Mouse (Mus musculus) kidney, embryonic 16.5 days (tissue): ENCODE results near the gene 4930433I11Rik. TPM values are rescaled to one million over a fixed set of nuclear protein-coding genes. Genes with fewer than 3 reads are reported as not detected.
A peak's percentile ranks its signal among the peaks of the same experiment; 100 is the strongest.
"Not testable (repeated sequence)": the region's sequence is repeated elsewhere in the genome, so short reads cannot be mapped to it uniquely, and the experiment has no call there.

Experiments
- ATAC-seq: fragments of 200-750 bp; cut with Nextera tagmentation; 2 replicates; pipeline ENCODE4 v1.8.0; 2017; ENCODE audit warnings: moderate TSS enrichment; ENCODE audit not compliant: low FRiP score, low TSS enrichment
- H3K27ac ChIP-seq: fragments of 300-500 bp; sonication (generic); 2 replicates; pipeline ENCODE4 v1.5.1; 2014; ENCODE audit warnings: low read length
- H3K27me3 ChIP-seq: fragments of 300-500 bp; sonication (generic); 2 replicates; pipeline ENCODE4 v1.6.1; 2014; ENCODE audit warnings: low read length, control low read depth, mixed read lengths; ENCODE audit not compliant: insufficient read depth
- H3K36me3 ChIP-seq: fragments of 300-500 bp; sonication (generic); 2 replicates; pipeline ENCODE4 v1.6.1; 2014; ENCODE audit warnings: low read length, control low read depth, mixed read lengths; ENCODE audit not compliant: insufficient read depth
- H3K4me1 ChIP-seq: fragments of 300-500 bp; sonication (generic); 2 replicates; pipeline ENCODE4 v1.6.1; 2014; ENCODE audit warnings: low read length, control low read depth, mixed read lengths; ENCODE audit not compliant: insufficient read depth
- H3K4me2 ChIP-seq: fragments of 300-500 bp; sonication (generic); replicated peaks from 2 replicates; pipeline ENCODE4 v1.6.1; 2014; ENCODE audit warnings: low read depth, low read length
- H3K4me3 ChIP-seq: fragments of 300-500 bp; sonication (generic); 2 replicates; pipeline ENCODE4 v1.5.1; 2014; ENCODE audit warnings: mild to moderate bottlenecking, low read length
- H3K9ac ChIP-seq: fragments of 300-500 bp; sonication (generic); replicated peaks from 2 replicates; pipeline ENCODE4 v1.6.1; 2014; ENCODE audit warnings: low read length
- H3K9me3 ChIP-seq: fragments of 300-500 bp; sonication (generic); 2 replicates; pipeline ENCODE4 v1.6.1; 2016; ENCODE audit warnings: low read length, control low read depth
- WGBS: fragments of 180-500 bp; shearing (Covaris S2); extraction: QIAGEN DNeasy Blood & Tissue Kit; methylation state at CpG from one replicate; pipeline ENCODE4 v1.1.7; 2014; 5-methylcytosine and 5-hydroxymethylcytosine counted together
- polyA plus RNA-seq: library from polyadenylated mRNA; unstranded; fragments of >200 nt; fragmentation: Nextera tagmentation; extraction: Ambion mirVana; gene quantifications from 2 replicates; pipeline ENCODE4 v1.2.1, GENCODE M21; 2015

4930433I11Rik gene
- not detected in 2 replicates for polyA plus RNA-seq

DNA sequence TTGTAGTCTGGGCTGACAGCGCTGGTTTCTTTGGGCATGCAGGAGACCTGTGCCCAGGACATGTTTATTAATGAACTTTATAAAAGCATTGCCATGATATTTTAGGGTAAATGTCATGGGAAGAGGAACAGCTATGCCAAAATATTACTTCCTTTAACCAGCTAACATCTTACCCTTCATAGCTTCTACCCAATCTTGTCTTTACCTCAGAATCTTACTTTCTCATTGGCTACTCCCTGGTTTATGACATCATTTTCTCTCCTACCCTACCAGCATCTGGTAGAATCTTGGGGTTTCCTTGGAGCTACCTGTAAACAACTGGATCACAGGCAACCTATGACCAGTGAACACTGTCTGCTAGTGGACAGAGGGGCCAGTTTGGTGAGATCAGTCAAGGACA lies at the start of gene 4930433I11Rik:
Gene 4930433I11Rik, plus strand, starts transcription at position 301 of the 400 bp plus-strand sequence.
- no peak for ATAC-seq
- H3K36me3 ChIP-seq: no peaks in the 10 kb centered on the region
- no peak within 1 kb of the TSS for H3K9ac ChIP-seq
- no peak within 1 kb of the TSS for H3K4me3 ChIP-seq
- H3K27me3 ChIP-seq: no peaks in the 10 kb centered on the region
- 88% methylated on average over 1 of the region's 1 CpGs for WGBS
- no peaks in the 10 kb centered on the region for H3K9me3 ChIP-seq
- no peak within 1 kb of the TSS for H3K27ac ChIP-seq
- no peaks in the 10 kb centered on the region for H3K4me1 ChIP-seq
- H3K4me2 ChIP-seq: no peak within 1 kb of the TSS

DNA sequence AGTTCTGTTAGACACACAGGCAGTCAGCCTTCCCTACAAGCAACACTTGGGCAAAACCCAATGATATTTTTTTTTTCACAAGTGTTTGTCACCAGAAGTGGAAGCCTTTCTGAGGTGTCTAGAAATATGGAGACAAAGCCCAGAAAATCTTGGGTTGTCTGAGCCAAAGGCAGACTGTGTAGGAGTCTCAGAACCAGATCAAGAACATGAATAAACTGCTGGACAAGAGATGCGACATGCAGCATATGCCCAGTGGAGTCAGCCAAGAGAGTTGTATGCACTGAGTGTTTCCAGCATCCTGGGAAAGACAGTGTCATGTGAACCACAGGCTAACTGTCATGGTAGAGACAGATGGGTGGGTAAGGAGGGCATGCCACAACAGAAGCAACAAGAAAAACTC lies 48.0 kb upstream of the 4930433I11Rik start:
- WGBS: 85% methylated on average over 1 of the region's 1 CpGs

DNA sequence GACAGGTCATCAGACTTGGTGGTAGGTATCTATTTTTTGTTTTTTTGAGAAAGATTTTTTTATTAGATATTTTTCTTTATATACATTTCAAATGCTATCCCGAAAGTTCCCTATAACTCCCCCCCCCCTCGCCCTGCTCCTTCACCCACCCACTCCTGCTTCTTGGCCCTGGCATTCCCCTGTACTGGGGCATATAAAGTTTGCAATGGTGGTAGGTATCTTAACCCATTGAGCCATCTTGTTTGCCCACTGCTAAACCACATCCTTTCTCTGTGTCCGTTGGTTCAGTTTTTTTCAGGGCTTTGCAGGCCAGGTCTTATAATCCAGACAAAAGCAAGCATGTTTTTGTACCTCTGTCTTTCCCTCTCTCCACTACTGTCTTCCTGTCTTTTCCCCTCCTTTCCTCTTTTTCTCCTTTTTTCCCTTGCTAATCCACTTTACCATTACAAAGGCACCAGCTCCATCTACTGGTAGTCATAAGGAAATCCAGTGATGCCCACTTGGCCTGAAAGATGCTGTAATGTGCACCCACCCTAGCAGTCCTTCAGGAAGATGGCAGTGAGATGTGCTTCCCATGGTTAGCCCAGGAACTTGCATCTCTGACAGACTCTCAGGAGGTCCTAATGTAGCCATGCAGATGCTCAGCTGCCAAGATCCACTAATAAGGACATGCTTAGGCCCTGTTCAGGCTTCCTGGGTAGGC lies 45.0 kb upstream of the 4930433I11Rik start:
- ATAC-seq: 0 out of 2 replicates have a peak, but pooled peaks have one; percentile 54
- Histone ChIP-seq H3K9ac (no peak overlapping the region), H3K27ac (no peak overlapping the region), H3K4me2 (no peak overlapping the region), H3K36me3 (no peaks in the 10 kb centered on the region), H3K4me3 (no peak overlapping the region), H3K27me3 (no peaks in the 10 kb centered on the region), H3K4me1 (no peaks in the 10 kb centered on the region), H3K9me3 (no peaks in the 10 kb centered on the region)
- WGBS: 58% methylated on average over 3 of the region's 3 CpGs

More for the DNA sequence above, 48.0 kb upstream of the 4930433I11Rik start:
- Histone ChIP-seq H3K4me2 (no peak overlapping the region), H3K4me3 (no peak overlapping the region), H3K9me3 (no peaks in the 10 kb centered on the region), H3K9ac (no peak overlapping the region), H3K36me3 (no peaks in the 10 kb centered on the region), H3K27me3 (no peaks in the 10 kb centered on the region), H3K4me1 (no peaks in the 10 kb centered on the region), H3K27ac (no peak overlapping the region)
- ATAC-seq: no peak

DNA sequence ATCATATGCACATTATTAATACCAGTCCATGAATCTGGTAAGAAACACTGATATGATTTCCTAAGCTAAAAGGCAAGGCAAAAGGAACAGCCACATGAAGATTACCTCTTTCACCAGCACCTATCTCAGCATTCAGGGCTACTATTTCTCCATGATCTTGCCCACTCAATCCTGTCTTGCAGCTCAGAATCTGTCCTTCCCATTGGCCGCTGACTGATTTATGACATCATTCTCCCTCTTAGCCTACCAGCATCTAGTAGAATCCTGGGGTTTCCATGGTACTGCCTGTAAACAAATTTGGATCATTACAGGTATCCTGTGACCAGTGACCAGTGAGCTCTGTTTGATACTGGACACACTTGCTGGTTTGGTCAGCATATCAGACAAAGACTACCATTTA lies 45.1 kb downstream of the 4930433I11Rik start, which contains the start of gene Gm4884:
Gene Gm4884, plus strand, starts transcription at position 301 of the 400 bp plus-strand sequence.
- H3K9ac ChIP-seq, H3K9me3 ChIP-seq, ATAC-seq, H3K4me1 ChIP-seq, H3K27ac ChIP-seq, H3K4me3 ChIP-seq, H3K36me3 ChIP-seq, H3K27me3 ChIP-seq, H3K4me2 ChIP-seq: not testable (repeated sequence)
- 86% methylated on average over 1 of the region's 1 CpGs for whole genome bisulfite sequencing

DNA sequence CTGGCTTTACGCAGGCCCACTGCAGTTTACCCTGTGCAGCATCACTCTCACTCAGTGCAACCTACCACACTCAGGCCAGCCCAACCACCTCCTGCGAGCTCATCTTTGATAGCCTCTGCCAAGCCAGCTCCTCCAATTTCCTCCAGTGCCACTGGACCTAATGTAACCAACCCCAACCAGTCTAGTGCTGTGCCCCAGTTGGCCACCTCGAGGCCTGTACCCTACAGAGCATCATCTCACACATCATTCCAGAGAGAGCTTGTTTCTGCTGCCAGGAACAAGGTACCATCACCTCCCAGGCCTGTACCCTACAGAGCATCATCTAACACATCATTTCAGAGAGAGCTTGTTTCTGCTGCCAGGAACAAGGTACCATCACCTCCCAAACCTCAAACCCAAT lies 56.7 kb downstream of the 4930433I11Rik start:
- H3K9me3 ChIP-seq, ATAC-seq: not testable (repeated sequence)
- WGBS: 52% methylated on average over 3 of the region's 3 CpGs

More for the DNA sequence above, 56.7 kb downstream of the 4930433I11Rik start:
- H3K27ac ChIP-seq, H3K4me2 ChIP-seq, H3K27me3 ChIP-seq, H3K4me1 ChIP-seq, H3K36me3 ChIP-seq, H3K9ac ChIP-seq, H3K4me3 ChIP-seq: not testable (repeated sequence)

Other genes with a start within 250 kb of the 4930433I11Rik start
- gene Vstm2b, start 89.2 kb upstream of the 4930433I11Rik start, polyA plus RNA-seq: 6.5 and 6.9 TPM in 2 replicates
- not detected in 2 replicates for gene Gm4884, start 45.2 kb downstream of the 4930433I11Rik start, polyA plus RNA-seq
- gene Gm5592, start 166.3 kb downstream of the 4930433I11Rik start, polyA plus RNA-seq: not detected in 2 replicates